Mouse (Mus musculus) C2C12 (cell line): ENCODE measurements at regions not wholly inside any gene's neighbourhood (a gene's known extent, or its start where the extent isn't known, plus 50 kb on each side); places are given as distances from the start of the nearest gene placed in this dataset.

Experiments
- CEBPB ChIP-seq: IDR thresholded peaks from one replicate; pipeline ENCODE4 v1.6.1; 2011; ENCODE audit warnings: low read depth, mild to moderate bottlenecking, control low read depth, moderate library complexity
- CTCF ChIP-seq: IDR thresholded peaks from one replicate; pipeline ENCODE4 v1.5.1; 2011; ENCODE audit not compliant: control insufficient read depth, insufficient read depth, insufficient read length
- MAX ChIP-seq: IDR thresholded peaks from one replicate; pipeline ENCODE4 v1.6.1; 2011; ENCODE audit warnings: mild to moderate bottlenecking, control low read depth
- MYOD1 ChIP-seq: IDR thresholded peaks from one replicate; pipeline ENCODE4 v1.6.1; 2011; ENCODE audit warnings: low read depth; ENCODE audit not compliant: control insufficient read depth, insufficient read length
- MYOG ChIP-seq: IDR thresholded peaks from one replicate; pipeline ENCODE4 v1.6.1; 2011; ENCODE audit not compliant: control insufficient read depth, insufficient read length; ENCODE audit errors: extremely low read depth

DNA sequence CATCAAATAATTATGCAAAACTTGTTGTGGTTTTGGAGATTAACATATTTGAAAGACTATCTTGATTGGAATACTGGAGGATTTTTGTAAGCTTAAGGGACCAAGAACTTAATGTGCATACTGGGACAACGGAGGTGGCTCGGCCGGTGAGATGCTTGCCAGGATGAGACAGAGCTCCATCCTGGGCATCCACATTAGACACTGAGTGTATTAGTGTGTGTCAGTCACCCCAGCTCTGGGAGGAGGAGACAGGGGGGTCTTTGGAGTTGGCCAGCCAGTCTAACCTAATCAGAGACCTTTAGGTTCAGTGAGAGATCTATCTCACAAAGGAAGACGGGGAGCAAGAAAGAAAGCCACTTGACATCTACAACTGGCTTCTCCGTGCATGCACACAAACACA, 174.6 kb downstream of the Dact1 start:
- no peak for TF ChIP-seq CTCF
- no peak for TF ChIP-seq CEBPB
- TF ChIP-seq MYOG, result no peak
- no peak for TF ChIP-seq MAX
- TF ChIP-seq MYOD1, result no peak
